Mouse (Mus musculus): Measurements from ENCODE around the gene Sprr2d.

DNA sequence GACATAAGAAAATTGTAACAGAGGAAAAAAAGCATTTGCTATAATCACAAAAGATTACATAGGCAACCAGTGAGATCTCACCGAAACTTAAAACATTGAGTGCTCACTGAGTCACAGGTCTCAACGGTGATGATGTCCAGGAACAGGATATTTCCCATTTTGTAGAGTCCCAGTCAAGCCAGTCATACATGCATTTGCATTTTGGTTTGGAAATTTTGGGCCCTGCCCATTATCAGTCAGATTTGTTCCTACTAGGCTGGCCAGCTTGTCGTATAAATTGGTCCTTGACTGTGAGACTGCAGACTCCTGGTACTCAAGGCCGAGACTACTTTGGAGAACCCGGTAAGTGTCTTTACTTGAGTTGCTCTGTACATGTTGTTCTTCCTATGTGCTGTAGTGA lies at the start of gene Sprr2d:
- TF ChIP-seq EP300 (IDR thresholded peaks at IDR 0.05; ENCODE audit: low read depth) (no peak), CTCF (IDR thresholded peaks at IDR 0.05; ENCODE audit: low read depth) (no peak)

All from heart, postnatal 0 days (tissue).